Mouse (Mus musculus): ENCODE measurements around the gene Depdc7. TPM values are rescaled to one million over a fixed set of nuclear protein-coding genes. Genes with fewer than 3 reads are reported as not detected.
A peak's percentile ranks its signal among the peaks of the same experiment; 100 is the strongest.

Depdc7 gene
- polyA plus RNA-seq (2016; fragmentation: Nextera tagmentation; extraction: Ambion mirVana), result 2.5 and 2.8 TPM in 2 replicates

- H3K4me3 ChIP-seq, result peak within 1 kb of the TSS; percentile 81
- WGBS, result under 1% methylated on average over 31 of the region's 31 CpGs
- H3K36me3 ChIP-seq (replicated peaks), result no peaks in the 10 kb centered on the region
- peak; percentile 88 for DNase-seq (ENCODE audit: low spot score)
- H3K27me3 ChIP-seq (replicated peaks; ENCODE audit: low read depth, poor library complexity, severe bottlenecking), result peaks cover 49% of the 10 kb centered on the region
- peak within 1 kb of the TSS; percentile 79 for H3K27ac ChIP-seq (replicated peaks)
- peaks cover 24% of the 10 kb centered on the region for H3K4me1 ChIP-seq
- H3K9me3 ChIP-seq, result no peaks in the 10 kb centered on the region
Measured at GRCm38 (mm10) chr2:104742741-104743064, at the start of gene Depdc7. Gene Depdc7 (minus strand): TSS chr2:104742878.

DNA sequence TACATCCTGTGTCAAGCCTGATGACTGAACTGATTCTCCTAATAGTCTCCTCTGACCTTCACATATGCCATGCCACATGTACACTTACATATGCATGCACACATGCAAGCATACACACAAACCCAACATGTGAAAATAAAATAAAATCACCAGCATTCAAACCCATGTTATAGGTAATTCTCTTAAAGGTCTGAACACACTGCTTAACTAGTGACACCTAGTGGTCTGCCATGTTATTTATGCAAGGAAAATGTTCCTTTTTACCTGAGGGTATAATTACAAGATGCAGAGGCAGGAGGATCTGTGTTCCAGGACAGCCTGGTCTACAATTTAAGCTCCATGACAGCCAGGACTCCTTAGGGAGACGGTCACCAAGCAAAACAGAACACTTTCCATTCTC, 32.1 kb upstream of the Depdc7 start:
- Histone ChIP-seq H3K9me3 (no peaks in the 10 kb centered on the region), H3K27me3 (replicated peaks; ENCODE audit: low read depth, poor library complexity, severe bottlenecking) (no peaks in the 10 kb centered on the region), H3K4me3 (no peak overlapping the region), H3K27ac (replicated peaks) (no peak overlapping the region), H3K4me1 (no peaks in the 10 kb centered on the region), H3K36me3 (replicated peaks) (peaks cover 95% of the 10 kb centered on the region)
- no peak for DNase-seq (ENCODE audit: low spot score)
- WGBS, result 88% methylated on average over 1 of the region's 1 CpGs

DNA sequence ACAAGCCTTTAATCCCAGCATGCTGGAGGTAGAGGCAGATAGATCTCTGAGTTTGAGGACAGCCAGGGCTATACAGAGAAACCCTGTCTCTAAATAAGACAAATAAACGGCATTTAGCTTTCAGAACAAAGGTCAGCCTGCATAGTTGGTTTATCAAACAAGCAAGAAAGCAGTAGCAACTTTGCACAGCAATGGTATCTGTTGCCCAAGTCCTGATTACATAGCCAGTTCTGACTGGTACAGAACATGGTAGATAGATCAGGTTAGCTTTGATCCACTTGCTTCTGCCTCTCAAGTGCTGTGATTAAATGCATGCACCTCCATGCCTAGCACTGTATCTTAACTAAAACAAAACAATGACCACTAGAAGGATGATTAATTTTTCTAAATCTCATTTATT, 26.0 kb upstream of the Depdc7 start:
- peaks cover 98% of the 10 kb centered on the region for H3K36me3 ChIP-seq (replicated peaks)
- H3K4me1 ChIP-seq, result no peaks in the 10 kb centered on the region
- no peak overlapping the region for H3K27ac ChIP-seq (replicated peaks)
- no peak for DNase-seq (ENCODE audit: low spot score)
- WGBS, result 98% methylated on average over 1 of the region's 1 CpGs
- H3K9me3 ChIP-seq, result no peaks in the 10 kb centered on the region
- H3K4me3 ChIP-seq, result no peak overlapping the region
- H3K27me3 ChIP-seq (replicated peaks; ENCODE audit: low read depth, poor library complexity, severe bottlenecking), result no peaks in the 10 kb centered on the region

DNA sequence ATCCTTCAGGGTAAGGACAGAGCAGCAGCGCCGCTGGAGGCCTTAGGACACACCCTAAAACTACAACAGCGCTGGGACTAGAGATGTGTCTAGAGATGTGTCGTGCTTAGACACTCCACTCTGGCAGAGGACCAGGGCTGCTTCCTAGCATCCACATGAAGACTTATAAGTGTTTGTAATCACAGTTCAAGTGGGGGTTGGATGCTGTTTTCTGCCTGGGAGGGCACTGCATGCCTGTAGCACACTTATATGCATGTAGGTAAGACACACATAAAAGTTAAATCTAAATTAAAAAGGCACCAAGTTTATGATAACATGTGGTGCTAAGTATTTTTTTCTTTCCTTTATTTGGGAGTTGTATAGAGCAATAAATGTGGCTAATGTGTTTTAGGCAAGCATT, 21.3 kb upstream of the Depdc7 start:
- Histone ChIP-seq H3K9me3 (no peaks in the 10 kb centered on the region), H3K36me3 (replicated peaks) (peaks cover 94% of the 10 kb centered on the region), H3K4me1 (no peaks in the 10 kb centered on the region), H3K27me3 (replicated peaks; ENCODE audit: low read depth, poor library complexity, severe bottlenecking) (no peaks in the 10 kb centered on the region), H3K4me3 (no peak overlapping the region), H3K27ac (replicated peaks) (no peak overlapping the region)
- no peak for DNase-seq (ENCODE audit: low spot score)
- 94% methylated on average over 4 of the region's 4 CpGs for WGBS

DNA sequence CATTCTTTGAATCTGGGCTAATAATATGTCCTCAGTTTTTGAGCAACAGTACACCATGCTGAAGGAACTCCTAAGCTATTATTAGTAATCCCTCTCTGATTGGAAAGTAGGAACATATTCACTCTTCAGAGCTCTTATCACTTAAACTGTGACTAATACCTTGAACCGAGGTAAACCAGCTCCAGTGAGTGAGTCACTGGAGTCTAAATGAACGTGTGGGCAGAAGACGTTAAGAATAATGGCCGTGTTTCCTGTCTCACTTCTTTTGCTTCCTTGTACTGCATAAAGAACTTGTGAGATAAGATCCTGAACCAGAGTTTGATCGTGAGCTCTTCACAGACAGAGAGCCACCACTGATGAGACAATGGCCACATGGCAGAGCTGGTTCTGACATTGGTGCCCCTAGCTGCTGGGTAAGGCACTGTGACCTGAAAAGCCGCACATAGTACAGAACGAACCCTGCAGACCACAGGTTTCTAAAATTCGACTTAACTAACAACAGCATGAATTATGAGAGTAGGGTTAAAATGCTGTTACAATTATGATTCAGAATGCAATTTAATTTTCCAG, 20.5 kb upstream of the Depdc7 start:
- Histone ChIP-seq H3K4me3 (no peak overlapping the region), H3K4me1 (no peaks in the 10 kb centered on the region), H3K36me3 (replicated peaks) (peaks cover 93% of the 10 kb centered on the region), H3K27me3 (replicated peaks; ENCODE audit: low read depth, poor library complexity, severe bottlenecking) (no peaks in the 10 kb centered on the region), H3K27ac (replicated peaks) (no peak overlapping the region), H3K9me3 (no peaks in the 10 kb centered on the region)
- no peak for DNase-seq (ENCODE audit: low spot score)
- 83% methylated on average over 8 of the region's 8 CpGs for WGBS

DNA sequence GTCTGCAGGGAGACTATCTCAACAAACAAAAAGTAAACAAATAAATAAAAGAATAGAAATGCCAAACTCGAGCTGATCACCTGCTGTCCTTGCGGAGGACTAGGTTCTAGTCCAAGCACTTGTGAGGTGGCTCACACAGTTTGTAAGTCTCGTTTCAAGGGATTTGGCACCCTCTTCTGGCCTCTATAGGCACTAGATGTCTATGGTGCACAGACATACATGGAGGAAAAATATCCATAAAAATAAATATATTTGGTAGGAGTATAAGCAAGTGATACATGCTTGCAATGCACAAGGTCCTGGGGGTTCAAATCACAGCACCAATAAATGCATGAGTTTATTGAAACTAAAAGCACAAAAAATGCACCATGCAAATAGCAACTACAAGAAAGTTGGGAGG, 7.9 kb upstream of the Depdc7 start:
- 63% methylated on average over 3 of the region's 3 CpGs for WGBS
- Histone ChIP-seq H3K4me1 (no peaks in the 10 kb centered on the region), H3K9me3 (no peaks in the 10 kb centered on the region), H3K4me3 (no peak overlapping the region), H3K27me3 (replicated peaks; ENCODE audit: low read depth, poor library complexity, severe bottlenecking) (no peaks in the 10 kb centered on the region), H3K27ac (replicated peaks) (no peak overlapping the region), H3K36me3 (replicated peaks) (peaks cover 17% of the 10 kb centered on the region)
- no peak for DNase-seq (ENCODE audit: low spot score)

DNA sequence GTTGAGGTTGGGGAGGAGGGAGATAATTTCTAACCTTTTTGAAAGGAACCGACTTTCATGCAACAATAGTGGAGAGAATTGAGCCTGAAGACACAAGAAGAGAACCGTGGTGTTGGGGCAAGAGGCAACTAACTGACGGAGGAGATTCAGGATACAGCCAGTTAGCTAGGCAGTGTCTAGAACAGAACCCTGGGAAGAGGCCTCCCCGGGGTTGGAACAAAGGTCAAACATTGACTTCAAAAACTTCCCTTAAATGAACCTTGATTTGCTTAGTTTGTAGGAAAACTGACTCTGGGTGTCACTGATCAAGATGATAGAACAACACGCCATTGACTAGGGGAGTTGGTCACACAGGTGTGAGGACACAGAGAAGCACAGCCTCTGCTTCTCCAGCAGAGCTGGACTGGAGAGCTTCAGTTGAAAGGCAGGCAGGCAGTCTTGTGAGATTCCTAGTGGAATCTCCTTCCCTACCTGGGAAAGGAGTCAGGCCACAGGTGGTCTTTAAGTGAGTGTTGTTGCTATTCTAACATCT, 6.0 kb upstream of the Depdc7 start:
- Histone ChIP-seq H3K27me3 (replicated peaks; ENCODE audit: low read depth, poor library complexity, severe bottlenecking) (peaks cover 9% of the 10 kb centered on the region), H3K4me3 (no peak overlapping the region), H3K27ac (replicated peaks) (no peak overlapping the region), H3K9me3 (no peaks in the 10 kb centered on the region), H3K36me3 (replicated peaks) (peaks cover 7% of the 10 kb centered on the region), H3K4me1 (no peaks in the 10 kb centered on the region)
- WGBS, result 79% methylated on average over 5 of the region's 5 CpGs
- DNase-seq (ENCODE audit: low spot score), result no peak

DNA sequence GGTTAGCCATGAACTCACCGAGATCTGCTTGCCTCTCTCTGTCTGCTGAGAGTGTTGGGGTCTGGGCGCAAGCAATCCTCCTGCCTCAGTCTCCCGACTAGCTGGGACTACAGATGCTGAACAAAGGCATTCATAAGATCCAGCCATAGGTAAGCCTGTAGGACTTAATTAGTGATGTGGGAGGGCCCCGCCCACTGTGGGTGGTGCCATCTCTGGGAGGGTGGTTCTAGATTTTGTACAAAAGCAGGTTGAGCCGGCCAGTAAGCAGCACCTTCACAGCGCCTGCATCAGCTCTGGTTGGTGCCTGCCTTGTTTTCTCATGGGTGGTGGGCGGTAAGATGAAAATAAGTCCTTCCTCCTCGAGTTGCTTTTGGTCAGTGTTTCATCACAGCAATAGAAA, 3.6 kb upstream of the Depdc7 start:
- H3K27me3 ChIP-seq (replicated peaks; ENCODE audit: low read depth, poor library complexity, severe bottlenecking), result peaks cover 32% of the 10 kb centered on the region
- WGBS, result 60% methylated on average over 8 of the region's 8 CpGs

DNA sequence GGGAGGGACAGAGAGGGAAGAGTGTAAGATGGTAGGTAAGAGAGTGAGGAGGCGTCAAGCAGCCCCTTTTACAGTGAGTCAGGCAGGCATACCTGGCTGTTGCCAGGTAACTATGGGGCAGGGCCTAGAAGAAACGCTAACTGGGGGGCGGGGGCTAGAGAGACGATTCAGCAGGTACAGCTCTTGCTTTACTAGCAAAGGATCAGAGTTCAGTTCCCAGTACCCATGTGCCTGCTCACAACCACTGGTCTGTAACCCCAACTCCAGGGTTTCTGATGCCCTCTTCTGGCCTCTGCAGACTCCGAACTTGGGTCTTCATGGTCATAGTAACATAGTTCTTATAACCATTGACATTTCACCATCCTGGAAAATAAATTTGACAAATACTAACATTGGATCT, 1.3 kb upstream of the Depdc7 start:
- peaks cover 24% of the 10 kb centered on the region for H3K4me1 ChIP-seq
- H3K4me3 ChIP-seq, result no peak overlapping the region
- no peaks in the 10 kb centered on the region for H3K36me3 ChIP-seq (replicated peaks)
- H3K9me3 ChIP-seq, result no peaks in the 10 kb centered on the region
- H3K27ac ChIP-seq (replicated peaks), result no peak overlapping the region
- peaks cover 49% of the 10 kb centered on the region for H3K27me3 ChIP-seq (replicated peaks; ENCODE audit: low read depth, poor library complexity, severe bottlenecking)
- WGBS, result 47% methylated on average over 5 of the region's 5 CpGs
- no peak for DNase-seq (ENCODE audit: low spot score)

More for the DNA sequence above, 3.6 kb upstream of the Depdc7 start:
- H3K4me1 ChIP-seq, result peaks cover 20% of the 10 kb centered on the region
- H3K27ac ChIP-seq (replicated peaks), result no peak overlapping the region
- H3K36me3 ChIP-seq (replicated peaks), result no peaks in the 10 kb centered on the region
- H3K4me3 ChIP-seq, result no peak overlapping the region
- DNase-seq (ENCODE audit: low spot score), result no peak
- no peaks in the 10 kb centered on the region for H3K9me3 ChIP-seq

GRCm38 (mm10) chr2:104743160-104743559, 482 bp upstream of the Depdc7 start:
- Histone ChIP-seq H3K27ac (replicated peaks) (no peak overlapping the region), H3K9me3 (no peaks in the 10 kb centered on the region), H3K4me3 (peak overlapping the region; percentile 81), H3K4me1 (peaks cover 24% of the 10 kb centered on the region), H3K36me3 (replicated peaks) (no peaks in the 10 kb centered on the region), H3K27me3 (replicated peaks; ENCODE audit: low read depth, poor library complexity, severe bottlenecking) (peaks cover 49% of the 10 kb centered on the region)
- WGBS, result 11% methylated on average over 7 of the region's 7 CpGs
- DNase-seq (ENCODE audit: low spot score), result no peak

DNA sequence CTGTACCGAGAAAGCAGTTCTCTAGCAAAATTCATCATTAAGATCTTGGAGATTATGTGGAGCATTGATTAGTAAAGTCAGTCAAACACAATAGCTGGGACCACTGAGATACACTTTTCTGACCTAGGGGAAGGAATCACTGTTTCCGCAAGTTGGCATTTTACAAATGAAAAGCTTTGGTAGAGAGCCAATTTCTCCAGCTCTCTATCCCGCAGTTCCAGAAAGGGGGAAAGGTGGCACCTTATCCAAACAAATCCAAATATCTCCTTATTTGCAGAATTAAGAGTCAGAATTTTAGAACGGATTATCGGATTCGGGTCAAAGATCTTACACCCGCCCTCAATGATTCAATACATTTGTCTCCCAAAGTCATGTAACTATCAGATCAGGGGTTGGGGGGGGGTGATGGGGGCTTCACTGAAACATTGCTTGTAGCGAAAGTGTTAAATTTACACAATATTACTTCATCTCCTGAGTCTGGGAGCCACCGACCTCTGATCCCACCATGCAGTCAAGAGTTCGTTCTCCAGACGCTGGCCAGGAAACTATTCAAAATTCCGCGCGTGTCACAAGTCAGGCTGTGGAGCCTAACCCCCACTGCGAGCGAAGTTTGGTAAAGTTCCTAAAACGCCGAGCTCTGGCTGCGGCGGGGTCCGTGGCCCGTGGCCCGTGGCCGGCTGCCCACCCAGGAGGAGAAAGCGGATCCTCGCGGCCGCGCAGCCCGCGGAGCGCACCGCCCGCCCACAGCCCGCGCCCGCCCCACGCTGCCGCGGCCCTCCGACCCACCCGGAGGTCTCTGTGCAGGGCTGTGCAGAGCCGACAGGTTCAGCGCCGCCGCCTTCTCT, 560 bp downstream of the Depdc7 start:
- Histone ChIP-seq H3K36me3 (replicated peaks) (no peaks in the 10 kb centered on the region), H3K4me1 (peaks cover 24% of the 10 kb centered on the region), H3K27ac (replicated peaks) (peak overlapping the region; percentile 79), H3K27me3 (replicated peaks; ENCODE audit: low read depth, poor library complexity, severe bottlenecking) (peaks cover 49% of the 10 kb centered on the region), H3K9me3 (no peaks in the 10 kb centered on the region), H3K4me3 (peak overlapping the region; percentile 81)
- no peak for DNase-seq (ENCODE audit: low spot score)
- 5% methylated on average over 46 of the region's 46 CpGs for WGBS

DNA sequence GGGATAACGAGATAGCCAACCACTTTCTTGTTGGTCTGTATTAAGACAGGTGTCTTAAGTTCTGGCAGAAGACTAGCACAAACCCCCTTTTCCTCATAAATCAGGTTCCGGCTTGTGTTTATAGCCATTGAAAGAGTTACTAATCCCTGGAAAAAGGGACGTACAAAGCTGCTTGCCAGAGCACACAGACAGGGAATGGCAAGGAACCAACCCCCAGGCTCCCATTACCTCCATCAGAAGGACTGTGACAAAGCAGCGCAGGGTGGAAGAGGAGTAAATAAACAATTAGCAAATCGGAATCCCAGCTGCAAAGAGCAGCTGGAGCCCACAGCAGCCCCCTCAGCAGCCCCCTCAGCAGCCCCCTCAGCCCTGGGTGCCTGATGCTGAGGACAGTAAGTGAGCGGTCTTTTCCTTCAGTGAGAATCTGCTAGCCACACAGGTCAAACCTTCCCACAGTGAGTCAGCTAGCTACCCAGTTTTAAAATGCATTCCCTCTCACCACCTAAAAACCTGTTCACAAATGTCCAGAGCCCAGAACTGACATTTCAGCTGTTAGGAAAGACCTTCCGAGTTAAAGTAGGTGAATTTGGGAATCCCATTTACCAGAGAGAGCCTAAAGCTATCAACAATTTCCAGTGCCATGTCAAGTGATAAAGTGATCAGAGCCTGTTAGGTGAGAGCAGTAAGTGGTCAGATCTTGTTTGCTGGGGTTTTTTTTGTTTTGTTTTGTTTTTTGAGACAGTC, 1.5 kb downstream of the Depdc7 start:
- WGBS, result 26% methylated on average over 7 of the region's 7 CpGs
- peaks cover 24% of the 10 kb centered on the region for H3K4me1 ChIP-seq
- no peaks in the 10 kb centered on the region for H3K36me3 ChIP-seq (replicated peaks)
- peaks cover 49% of the 10 kb centered on the region for H3K27me3 ChIP-seq (replicated peaks; ENCODE audit: low read depth, poor library complexity, severe bottlenecking)
- peak; percentile 15 for DNase-seq (ENCODE audit: low spot score)
- H3K4me3 ChIP-seq, result no peak overlapping the region
- no peaks in the 10 kb centered on the region for H3K9me3 ChIP-seq
- H3K27ac ChIP-seq (replicated peaks), result no peak overlapping the region
